Mouse (Mus musculus) midbrain, embryonic 13.5 days (tissue): ENCODE data around the gene Camk2g. TPM values are rescaled to one million over a fixed set of nuclear protein-coding genes. Genes with fewer than 3 reads are reported as not detected.

Experiments used
- ATAC-seq: fragments of 200-750 bp; cut with Nextera tagmentation; 2 replicates; pipeline ENCODE4 v1.8.0; 2017; ENCODE audit warnings: mild to moderate bottlenecking, moderate TSS enrichment, moderate library complexity
- H3K27ac ChIP-seq: fragments of 300-500 bp; sonication (generic); 2 replicates; pipeline ENCODE4 v1.5.1; 2015; ENCODE audit warnings: inconsistent platforms, mild to moderate bottlenecking, moderate library complexity
- H3K27me3 ChIP-seq: fragments of 300-500 bp; sonication (generic); 2 replicates; pipeline ENCODE4 v1.6.1; 2015; ENCODE audit warnings: mild to moderate bottlenecking, inconsistent platforms
- H3K36me3 ChIP-seq: fragments of 300-500 bp; sonication (generic); 2 replicates; pipeline ENCODE4 v1.6.1; 2015; ENCODE audit warnings: mild to moderate bottlenecking, inconsistent platforms
- H3K4me1 ChIP-seq: fragments of 300-500 bp; sonication (generic); replicated peaks from 2 replicates; pipeline ENCODE4 v1.6.1; 2015; ENCODE audit warnings: inconsistent platforms
- H3K4me2 ChIP-seq: fragments of 300-500 bp; sonication (generic); replicated peaks from 2 replicates; pipeline ENCODE4 v1.6.1; 2015; ENCODE audit warnings: moderate library complexity, mild to moderate bottlenecking, inconsistent platforms
- H3K4me3 ChIP-seq: fragments of 300-500 bp; sonication (generic); replicated peaks from 2 replicates; pipeline ENCODE4 v1.5.1; 2015; ENCODE audit warnings: mild to moderate bottlenecking, inconsistent platforms
- H3K9ac ChIP-seq: fragments of 300-500 bp; sonication (generic); replicated peaks from 2 replicates; pipeline ENCODE4 v1.6.1; 2015; ENCODE audit warnings: mild to moderate bottlenecking, inconsistent platforms
- H3K9me3 ChIP-seq: fragments of 300-500 bp; sonication (generic); 2 replicates; pipeline ENCODE4 v1.6.1; 2016; ENCODE audit warnings: mild to moderate bottlenecking, inconsistent platforms
- WGBS: fragments of 180-500 bp; shearing (Covaris S2); methylation state at CpG from one replicate; pipeline ENCODE4 v1.1.7; 2015; 5-methylcytosine and 5-hydroxymethylcytosine counted together
- polyA plus RNA-seq: library from polyadenylated mRNA; unstranded; fragments of >200 nt; fragmentation: Nextera tagmentation; extraction: Ambion mirVana; gene quantifications from 2 replicates; pipeline ENCODE4 v1.2.1, GENCODE M21; 2015

Gene Camk2g
- polyA plus RNA-seq, 1 experiment from 2014 or later, result 84.2 TPM

DNA sequence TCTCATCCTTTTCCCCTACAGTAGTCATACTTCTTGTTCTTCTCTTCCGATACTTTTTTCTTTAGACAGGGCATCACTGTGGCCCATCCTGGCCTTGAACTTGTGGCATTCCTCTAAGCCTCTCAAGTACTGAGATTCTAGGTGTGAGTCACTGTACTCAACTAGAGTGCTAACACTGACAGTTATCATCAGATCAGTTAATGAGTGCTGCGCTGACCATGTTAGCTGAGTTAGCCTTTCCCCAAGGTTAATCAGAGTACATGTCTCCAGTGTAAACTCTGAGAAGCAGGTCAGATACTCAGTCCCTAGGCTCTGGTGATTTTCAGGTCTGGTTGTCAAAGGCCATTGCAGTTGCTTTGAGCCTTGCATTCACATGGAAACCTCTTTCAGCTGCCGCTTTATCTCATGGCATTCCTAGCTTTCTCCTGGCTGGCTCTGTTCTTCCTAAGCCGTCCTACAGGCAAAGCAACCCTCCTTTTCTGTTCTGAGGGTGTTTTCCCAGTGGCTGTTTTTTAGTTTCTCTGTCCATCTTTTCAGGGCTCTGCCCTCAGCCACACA is 44.3 kb downstream of the Camk2g start:
- 89% methylated on average over 4 of the region's 4 CpGs for WGBS
- no peak for ATAC-seq

DNA sequence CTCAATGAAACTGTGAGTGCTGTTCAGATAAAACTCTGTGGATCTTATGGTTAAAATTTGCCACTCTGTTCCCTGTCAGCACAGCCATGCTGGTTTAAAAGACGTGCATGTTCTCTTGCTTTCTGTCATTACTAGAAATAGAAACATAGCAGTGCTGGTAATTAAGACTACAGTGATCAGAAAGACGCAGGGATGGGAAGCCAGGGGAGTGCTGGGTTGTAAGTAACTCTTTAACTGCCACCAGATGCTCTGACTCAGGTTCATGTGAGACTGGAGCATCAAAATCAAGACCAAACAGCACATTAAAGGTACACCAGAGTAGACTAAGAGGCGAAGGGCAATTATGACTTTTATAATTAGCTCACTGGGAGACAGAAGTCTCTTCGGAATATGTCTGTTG is 45.5 kb downstream of the Camk2g start:
- no peak overlapping the region for H3K27ac ChIP-seq
- peaks cover 38% of the 10 kb centered on the region for H3K36me3 ChIP-seq
- H3K27me3 ChIP-seq, result no peaks in the 10 kb centered on the region
- no peaks in the 10 kb centered on the region for H3K9me3 ChIP-seq
- WGBS, result 85% methylated on average over 4 of the region's 4 CpGs
- no peak for ATAC-seq
- H3K9ac ChIP-seq, result no peak overlapping the region
- H3K4me3 ChIP-seq, result no peak overlapping the region
- H3K4me2 ChIP-seq, result no peak overlapping the region
- H3K4me1 ChIP-seq, result no peaks in the 10 kb centered on the region

More for the DNA sequence above, 44.3 kb downstream of the Camk2g start:
- Histone ChIP-seq H3K27me3 (no peaks in the 10 kb centered on the region), H3K4me1 (no peaks in the 10 kb centered on the region), H3K4me2 (no peak overlapping the region), H3K4me3 (no peak overlapping the region), H3K27ac (no peak overlapping the region), H3K9ac (no peak overlapping the region), H3K36me3 (peaks cover 35% of the 10 kb centered on the region), H3K9me3 (no peaks in the 10 kb centered on the region)

DNA sequence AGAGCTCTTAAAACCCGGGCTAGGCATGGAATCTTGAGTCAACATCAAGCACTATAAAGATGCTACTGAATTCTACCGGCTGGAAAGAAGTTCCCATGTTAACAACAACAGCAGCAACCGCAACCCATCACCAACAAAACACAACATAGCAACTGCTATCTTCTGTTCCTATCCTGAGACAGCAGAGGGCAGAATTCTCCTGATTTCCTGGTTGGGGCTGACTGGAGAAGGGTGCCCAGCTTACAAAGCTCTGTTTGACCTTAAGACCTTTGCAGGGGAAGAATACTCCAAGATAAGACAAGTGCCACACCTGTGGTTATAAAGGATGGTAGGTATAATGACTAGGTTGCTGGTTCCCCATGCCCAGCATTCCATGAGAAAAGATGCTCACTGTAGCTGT is 47.0 kb downstream of the Camk2g start:
- H3K27ac ChIP-seq, result no peak overlapping the region
- no peaks in the 10 kb centered on the region for H3K27me3 ChIP-seq
- H3K9me3 ChIP-seq, result no peaks in the 10 kb centered on the region
- no peak for ATAC-seq
- H3K9ac ChIP-seq, result no peak overlapping the region
- peaks cover 40% of the 10 kb centered on the region for H3K36me3 ChIP-seq
- H3K4me1 ChIP-seq, result no peaks in the 10 kb centered on the region
- WGBS, result 80% methylated on average over 3 of the region's 3 CpGs
- no peak overlapping the region for H3K4me3 ChIP-seq
- no peak overlapping the region for H3K4me2 ChIP-seq

GRCm38 (mm10) chr14:20743614-20744013 is 50.3 kb downstream of the Camk2g start:
- no peak for ATAC-seq
- no peak overlapping the region for H3K4me2 ChIP-seq
- no peaks in the 10 kb centered on the region for H3K9me3 ChIP-seq
- no peak overlapping the region for H3K4me3 ChIP-seq
- H3K4me1 ChIP-seq, result no peaks in the 10 kb centered on the region
- H3K36me3 ChIP-seq, result peaks cover 72% of the 10 kb centered on the region
- no peak overlapping the region for H3K9ac ChIP-seq
- H3K27me3 ChIP-seq, result no peaks in the 10 kb centered on the region
- 86% methylated on average over 3 of the region's 3 CpGs for WGBS
- no peak overlapping the region for H3K27ac ChIP-seq

DNA sequence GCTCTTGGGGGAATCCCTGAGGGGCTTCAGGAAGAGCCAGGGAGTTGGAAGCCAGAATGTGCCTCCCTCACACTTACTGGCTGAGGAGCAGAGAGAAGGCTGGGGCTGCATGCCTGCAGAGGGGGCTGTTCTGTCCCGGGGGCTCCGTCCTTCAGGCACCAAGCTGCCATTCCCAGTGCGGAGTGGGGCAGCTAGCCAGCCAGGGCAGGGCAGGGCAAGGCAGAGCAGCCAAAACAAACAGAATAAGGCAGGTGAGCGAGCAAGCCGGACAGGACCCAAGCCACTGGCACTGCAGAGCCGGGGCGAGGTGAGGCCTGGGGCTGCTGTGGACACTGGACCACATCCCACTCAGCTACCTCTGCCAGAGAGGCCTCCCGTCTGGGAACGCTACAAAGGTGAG is 52.6 kb downstream of the Camk2g start:
- no peak overlapping the region for H3K4me2 ChIP-seq
- WGBS, result 94% methylated on average over 9 of the region's 9 CpGs
- H3K4me3 ChIP-seq, result no peak overlapping the region
- H3K4me1 ChIP-seq, result no peaks in the 10 kb centered on the region
- H3K9ac ChIP-seq, result no peak overlapping the region
- no peaks in the 10 kb centered on the region for H3K9me3 ChIP-seq
- H3K27ac ChIP-seq, result no peak overlapping the region
- no peak for ATAC-seq
- peaks cover 82% of the 10 kb centered on the region for H3K36me3 ChIP-seq
- no peaks in the 10 kb centered on the region for H3K27me3 ChIP-seq

DNA sequence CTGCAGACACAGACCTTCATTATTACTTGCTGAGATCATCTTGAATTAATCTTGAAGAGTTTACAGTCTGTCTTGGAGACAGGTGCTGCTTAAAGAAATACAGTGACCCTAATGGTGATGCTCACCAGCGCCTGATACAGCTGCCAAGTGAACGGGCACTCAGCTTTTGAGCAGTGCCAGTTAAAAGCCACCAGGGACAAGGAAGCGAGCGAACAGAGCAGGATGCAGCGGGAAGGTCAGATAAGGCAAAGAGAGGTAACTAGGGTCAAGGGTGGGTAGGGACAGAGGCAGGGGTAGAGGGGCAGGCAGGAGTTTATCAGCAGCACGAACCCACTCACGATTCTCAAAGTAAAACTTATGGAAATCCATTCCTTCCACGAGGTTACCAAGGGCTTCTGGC is 55.4 kb downstream of the Camk2g start:
- H3K27me3 ChIP-seq, result no peaks in the 10 kb centered on the region
- WGBS, result 92% methylated on average over 8 of the region's 8 CpGs
- H3K4me1 ChIP-seq, result peaks cover 11% of the 10 kb centered on the region
- H3K4me3 ChIP-seq, result no peak overlapping the region
- no peak for ATAC-seq
- no peak overlapping the region for H3K27ac ChIP-seq
- no peak overlapping the region for H3K4me2 ChIP-seq
- no peaks in the 10 kb centered on the region for H3K9me3 ChIP-seq
- no peak overlapping the region for H3K9ac ChIP-seq
- H3K36me3 ChIP-seq, result peaks cover 65% of the 10 kb centered on the region

GRCm38 (mm10) chr14:20737306-20737705 is 56.6 kb downstream of the Camk2g start:
- H3K4me1 ChIP-seq, result peaks cover 17% of the 10 kb centered on the region
- H3K4me3 ChIP-seq, result no peak overlapping the region
- no peak overlapping the region for H3K4me2 ChIP-seq
- no peak overlapping the region for H3K9ac ChIP-seq
- ATAC-seq, result no peak
- H3K27ac ChIP-seq, result no peak overlapping the region
- H3K9me3 ChIP-seq, result no peaks in the 10 kb centered on the region
- peaks cover 63% of the 10 kb centered on the region for H3K36me3 ChIP-seq
- H3K27me3 ChIP-seq, result no peaks in the 10 kb centered on the region
- WGBS, result 41% methylated on average over 14 of the region's 14 CpGs

DNA sequence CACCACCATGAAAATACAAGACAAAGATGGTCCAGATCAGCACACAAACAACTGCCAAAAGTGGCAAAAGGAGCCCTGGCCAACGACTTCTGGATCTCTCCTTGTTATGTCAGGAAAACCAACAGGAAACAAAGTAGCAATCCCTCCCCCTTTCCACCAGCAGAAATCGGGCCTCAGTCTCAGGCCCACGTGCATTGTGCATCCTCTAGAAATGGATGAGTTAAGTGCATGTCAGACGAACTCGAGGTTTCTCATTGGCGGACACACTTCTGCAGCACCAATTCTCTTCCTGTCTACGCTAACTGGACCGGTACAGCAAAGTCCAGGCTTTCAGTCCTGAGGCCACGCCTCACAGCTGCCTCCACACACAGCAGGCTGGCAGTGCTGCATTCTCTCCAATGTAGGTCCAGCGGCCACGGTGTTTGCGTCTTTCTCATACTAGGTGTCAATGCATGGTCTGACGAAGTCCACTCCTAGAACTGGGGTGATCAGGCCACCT is 57.9 kb downstream of the Camk2g start:
- Histone ChIP-seq H3K27me3 (no peaks in the 10 kb centered on the region), H3K4me1 (peaks cover 17% of the 10 kb centered on the region), H3K9ac (no peak overlapping the region), H3K36me3 (peaks cover 54% of the 10 kb centered on the region), H3K9me3 (no peaks in the 10 kb centered on the region), H3K27ac (no peak overlapping the region), H3K4me3 (no peak overlapping the region), H3K4me2 (no peak overlapping the region)
- 88% methylated on average over 13 of the region's 13 CpGs for WGBS
- ATAC-seq, result no peak

DNA sequence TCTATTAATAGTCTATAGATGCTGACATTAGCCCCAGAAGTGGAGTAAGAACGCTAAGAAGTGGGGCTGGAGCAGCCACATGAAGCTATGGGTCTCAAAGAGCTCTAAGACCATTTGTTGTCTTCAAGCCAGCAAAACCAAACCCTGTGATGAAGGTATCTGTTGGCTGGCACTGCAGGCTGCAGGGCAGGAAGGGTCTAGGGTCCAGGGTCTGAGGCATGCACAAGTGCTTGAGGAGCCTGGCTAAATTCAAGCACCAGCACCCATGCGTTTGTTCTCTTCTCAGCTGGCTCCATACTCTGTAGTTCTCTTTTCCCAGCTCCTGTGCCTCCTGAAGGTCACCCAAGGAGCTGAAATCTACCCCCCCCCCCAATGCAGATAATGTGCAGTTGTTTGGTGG is 58.8 kb downstream of the Camk2g start:
- Histone ChIP-seq H3K27me3 (no peaks in the 10 kb centered on the region), H3K9me3 (no peaks in the 10 kb centered on the region), H3K4me1 (peaks cover 17% of the 10 kb centered on the region), H3K4me2 (0 out of 2 replicates have a peak overlapping the region, but pooled peaks have one; percentile 89), H3K36me3 (peaks cover 54% of the 10 kb centered on the region), H3K4me3 (no peak overlapping the region), H3K27ac (no peak overlapping the region), H3K9ac (no peak overlapping the region)
- WGBS, result 79% methylated on average over 2 of the region's 2 CpGs
- no peak for ATAC-seq

DNA sequence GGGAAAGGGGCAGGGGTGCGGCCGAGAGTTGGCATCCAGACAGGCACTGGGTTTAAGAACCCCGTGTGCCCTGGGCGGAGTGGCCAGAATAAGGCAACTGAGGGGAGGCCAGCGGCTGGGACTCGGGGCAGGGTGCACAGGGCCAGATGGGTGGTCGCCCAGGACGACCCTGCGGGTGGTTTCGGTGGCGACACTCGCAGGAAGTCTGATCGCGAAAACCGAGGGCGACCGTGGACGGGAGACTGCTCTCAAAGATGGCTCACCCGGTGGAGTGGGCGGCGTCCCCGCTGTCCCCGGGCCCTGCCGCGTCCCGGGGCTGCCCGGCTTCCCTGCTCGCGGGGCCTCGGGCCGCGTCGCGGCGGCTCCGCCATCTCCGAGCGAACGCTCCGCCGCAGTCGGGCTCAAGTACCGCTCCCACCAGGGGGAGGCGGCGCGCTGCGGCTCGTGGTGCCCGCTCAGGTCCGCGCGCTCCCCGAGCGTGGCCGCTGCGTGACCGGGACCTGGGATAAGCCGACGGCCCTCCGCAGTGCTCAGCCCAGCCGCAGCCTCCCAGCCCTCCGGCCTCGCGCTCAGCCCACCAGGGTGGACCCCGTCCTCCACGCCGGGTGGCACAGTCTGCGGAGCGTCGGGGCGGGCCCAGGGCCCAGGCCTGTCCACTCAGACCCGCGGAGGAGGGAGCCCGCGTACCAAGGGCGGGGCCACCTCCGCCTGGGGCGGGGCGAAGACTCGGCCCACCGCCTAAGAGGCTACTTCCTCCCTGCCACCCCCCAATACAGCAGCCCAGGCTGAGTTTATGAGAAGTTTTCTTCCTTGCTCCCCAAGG is 59.7 kb downstream of the Camk2g start, which contains the start of gene Ndst2:
Ndst2 (minus strand) TSS at position 611 of the 823 bp plus-strand sequence.
- Histone ChIP-seq H3K4me2 (peak within 1 kb of the TSS; percentile 89), H3K27ac (peak within 1 kb of the TSS; percentile 78), H3K4me1 (peaks cover 17% of the 10 kb centered on the region), H3K9ac (peak within 1 kb of the TSS; percentile 89), H3K27me3 (no peaks in the 10 kb centered on the region), H3K9me3 (no peaks in the 10 kb centered on the region), H3K4me3 (peak within 1 kb of the TSS; percentile 80), H3K36me3 (peaks cover 55% of the 10 kb centered on the region)
- peak; percentile 98 for ATAC-seq
- under 1% methylated on average over 49 of the region's 81 CpGs for WGBS

GRCm38 (mm10) chr14:20733041-20733951 is 60.6 kb downstream of the Camk2g start:
- no peak for ATAC-seq
- H3K9ac ChIP-seq, result peak overlapping the region; percentile 89
- peaks cover 55% of the 10 kb centered on the region for H3K36me3 ChIP-seq
- 52% methylated on average over 12 of the region's 12 CpGs for WGBS
- H3K9me3 ChIP-seq, result no peaks in the 10 kb centered on the region
- no peaks in the 10 kb centered on the region for H3K27me3 ChIP-seq
- 0 out of 2 replicates have a peak overlapping the region, but pooled peaks have one; percentile 78 for H3K27ac ChIP-seq
- peak overlapping the region; percentile 80 for H3K4me3 ChIP-seq
- peak overlapping the region; percentile 89 for H3K4me2 ChIP-seq
- H3K4me1 ChIP-seq, result peaks cover 17% of the 10 kb centered on the region
